Mouse (Mus musculus) WW6 (cell line): Measurements from ENCODE around the gene Lpar3.

Experiments used
- DNase-seq: peaks from one replicate; pipeline ENCODE4 v3.0.0-alpha.2; 2013; ENCODE audit warnings: low read depth, low spot score

Gene Lpar3

DNA sequence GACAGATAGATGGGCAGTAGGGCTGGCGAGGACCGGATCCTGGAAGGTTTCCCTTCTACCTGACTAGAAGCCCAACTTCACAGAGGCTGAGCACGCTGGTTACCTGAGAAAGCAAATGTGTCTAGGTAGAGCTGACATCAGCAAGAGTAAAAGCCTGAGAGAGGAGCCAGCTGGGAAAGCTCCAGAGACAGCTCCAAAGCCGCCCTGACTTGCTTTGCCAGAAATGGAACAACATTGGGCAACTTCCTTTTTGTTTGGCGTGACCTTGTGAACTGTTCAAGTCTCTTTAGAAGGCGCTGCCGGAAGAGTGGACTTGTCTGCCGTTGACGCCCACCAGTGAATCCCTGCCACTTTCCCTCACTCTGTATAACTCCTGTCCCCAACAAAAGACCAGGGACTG lies 39.4 kb downstream of the Lpar3 start:
- DNase-seq, result no peak

DNA sequence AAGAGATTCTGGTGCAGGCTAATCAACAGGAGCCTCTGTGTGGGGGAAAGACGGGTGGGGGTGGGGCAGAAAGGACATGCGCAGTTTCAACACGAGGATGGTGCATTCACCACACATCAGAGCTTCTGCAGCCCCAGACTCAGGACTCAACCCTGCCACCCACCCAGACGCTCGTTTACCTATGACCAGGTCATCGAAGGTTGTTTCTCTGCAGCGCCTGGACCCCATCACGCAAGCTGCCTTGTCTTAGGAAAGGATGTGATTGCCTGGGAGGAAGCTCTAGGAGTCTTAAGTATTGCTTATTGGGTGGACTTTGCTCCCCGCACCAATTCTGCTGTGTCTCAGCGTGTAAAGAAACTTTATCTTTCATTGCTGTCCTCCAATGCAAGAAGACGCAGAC lies 40.1 kb downstream of the Lpar3 start:
- no peak for DNase-seq

DNA sequence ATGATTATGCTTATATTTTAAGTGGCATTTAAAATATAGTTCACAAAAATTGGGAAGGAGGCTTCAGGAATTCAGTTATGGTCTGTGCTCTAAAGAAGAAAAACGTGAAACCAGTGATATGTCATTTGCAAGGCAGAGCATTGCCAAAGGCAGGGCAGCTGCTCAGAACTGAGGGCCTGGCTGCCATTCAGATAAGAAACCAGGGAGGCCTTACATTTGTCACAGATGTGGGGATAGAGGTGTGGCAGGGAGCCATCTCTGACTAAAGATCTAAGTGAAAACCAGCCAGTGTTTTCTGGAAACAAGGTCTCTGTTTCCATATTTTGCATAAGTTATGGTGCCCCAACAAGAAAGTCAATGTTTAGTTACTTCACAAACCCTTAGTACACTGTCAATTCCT lies 41.8 kb downstream of the Lpar3 start:
- DNase-seq, result no peak

DNA sequence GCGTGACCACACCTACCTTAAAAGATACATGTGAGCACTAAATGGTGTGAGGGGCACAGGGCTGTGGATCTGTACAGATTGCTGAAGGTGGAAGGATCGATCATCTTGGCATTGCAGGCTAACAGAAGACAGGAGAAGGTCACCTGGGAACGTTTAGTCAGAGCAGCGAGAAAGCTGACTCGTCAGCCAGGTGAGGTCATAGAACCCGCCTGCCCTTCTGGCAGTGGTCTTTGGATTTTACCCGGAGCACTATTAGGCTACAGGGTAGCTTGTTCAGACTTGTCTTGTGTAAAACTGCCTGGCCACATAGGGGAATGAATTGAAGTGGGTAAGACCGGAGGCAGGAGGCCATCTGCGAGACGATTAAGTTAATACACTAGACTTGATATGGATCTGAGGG lies 43.4 kb downstream of the Lpar3 start:
- DNase-seq, result no peak

DNA sequence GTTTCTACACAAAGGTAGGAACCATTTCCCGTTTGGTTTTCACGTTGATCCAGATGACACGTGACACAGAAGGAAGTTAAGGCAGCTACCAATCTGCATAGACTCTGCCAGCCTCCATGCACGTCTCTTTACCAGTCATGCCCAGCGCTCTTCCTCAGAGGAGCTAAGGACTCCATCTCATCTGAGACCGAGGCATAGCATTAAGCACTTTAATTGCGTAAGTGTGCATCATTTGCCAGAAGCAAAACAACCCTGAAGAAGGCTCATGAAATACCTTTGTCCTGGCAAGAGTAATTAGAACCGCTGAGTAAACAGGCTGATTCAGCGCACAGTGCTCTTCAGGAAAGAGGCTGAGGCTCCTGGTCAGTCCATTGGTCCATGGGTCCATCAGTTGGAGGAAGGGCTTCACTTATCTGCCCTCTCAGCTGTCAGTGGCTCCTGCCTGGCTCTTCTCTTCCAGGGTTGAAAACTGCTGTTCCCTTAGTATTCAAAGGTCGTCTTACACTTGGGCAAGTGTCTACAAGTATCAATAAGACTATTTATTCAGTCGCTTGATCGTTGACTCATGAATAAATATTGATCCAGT lies 44.9 kb downstream of the Lpar3 start:
- DNase-seq, result no peak

DNA sequence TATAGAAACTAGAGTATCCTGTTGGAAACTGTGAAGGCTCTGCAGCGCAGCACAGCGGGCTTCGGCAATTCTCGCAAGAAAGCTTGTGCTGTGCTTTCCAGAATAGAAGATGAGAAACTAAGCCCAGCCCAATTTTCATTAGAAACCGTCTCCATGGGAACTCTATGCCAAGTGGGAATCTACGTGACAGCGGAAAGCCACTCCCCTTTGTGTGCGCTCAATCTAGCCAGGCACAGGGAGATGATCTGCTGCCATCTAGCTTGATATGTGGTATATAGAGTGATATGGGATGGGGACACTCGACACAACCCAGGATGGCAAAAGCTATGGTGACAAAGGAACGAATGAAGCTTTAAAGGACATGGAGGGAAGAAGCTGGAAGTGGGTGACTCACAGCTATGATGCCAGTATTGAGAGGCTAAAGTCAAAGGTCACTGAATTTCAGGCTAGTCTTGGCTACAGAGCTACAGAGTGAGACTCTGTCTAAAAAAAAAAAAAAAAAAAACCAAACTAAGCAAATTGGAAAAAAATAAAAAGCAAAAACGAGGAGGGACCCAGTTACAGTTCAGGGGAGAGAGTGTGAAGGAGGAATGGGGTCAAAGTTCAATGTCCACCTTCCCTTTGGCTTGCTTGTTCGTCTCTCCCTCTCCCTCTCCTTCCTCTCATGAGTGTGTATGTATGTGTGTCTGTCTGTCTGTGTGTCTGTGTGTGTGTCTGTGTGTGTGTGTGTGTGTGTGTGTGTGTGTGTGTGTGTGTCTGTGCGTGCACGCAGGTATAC lies 47.5 kb downstream of the Lpar3 start:
- no peak for DNase-seq

DNA sequence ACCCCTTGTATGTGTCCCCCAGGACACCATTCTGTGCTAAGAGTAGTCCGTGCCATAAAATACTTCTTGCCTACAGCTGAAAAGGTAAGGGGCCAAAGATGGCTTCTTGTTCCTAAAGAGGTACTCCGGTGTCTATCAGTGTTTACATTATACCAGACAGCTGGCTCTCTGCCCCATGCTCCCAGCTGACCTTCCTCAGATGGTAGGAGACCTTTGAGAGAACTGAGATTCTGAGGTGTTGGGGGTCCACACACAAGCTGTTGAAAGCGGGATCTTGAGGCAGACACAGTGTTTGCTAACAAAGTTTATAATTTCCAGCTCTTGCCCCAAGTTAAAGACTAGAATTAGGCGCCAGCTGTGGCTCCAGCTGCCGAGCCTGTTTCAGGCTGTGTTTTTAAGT lies 53.7 kb downstream of the Lpar3 start:
- DNase-seq, result no peak

DNA sequence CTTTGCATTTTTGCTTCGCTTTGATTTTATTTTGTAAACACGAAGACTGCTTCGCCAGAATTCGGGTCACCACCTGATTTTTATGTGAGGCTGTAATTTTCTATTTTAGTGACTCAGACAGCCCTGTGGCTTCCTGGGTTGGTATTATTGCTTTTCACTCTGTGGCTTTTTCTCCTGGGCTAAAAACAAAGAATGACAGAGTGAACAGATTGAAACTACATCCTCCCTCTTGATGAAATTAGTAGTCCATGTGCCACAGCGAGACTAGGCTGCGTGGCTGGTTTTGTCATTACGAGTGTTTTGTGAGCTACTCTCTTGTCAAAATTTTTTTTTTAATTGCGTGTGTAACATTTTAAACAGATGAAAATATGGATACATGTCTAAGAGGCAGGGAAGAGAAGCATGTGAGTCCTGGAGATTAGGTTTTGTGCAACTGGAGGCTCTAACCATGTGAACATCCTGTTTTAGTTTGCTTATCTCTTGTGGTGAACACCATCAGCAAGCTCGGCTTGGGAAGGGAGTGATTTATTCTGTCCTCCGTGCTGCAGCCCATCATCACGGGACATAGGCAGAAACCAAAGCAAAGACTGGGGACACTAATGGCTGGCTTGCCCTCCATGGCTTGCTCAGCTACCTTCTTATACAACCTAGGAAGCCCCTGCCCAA lies 54.7 kb downstream of the Lpar3 start:
- DNase-seq, result no peak

DNA sequence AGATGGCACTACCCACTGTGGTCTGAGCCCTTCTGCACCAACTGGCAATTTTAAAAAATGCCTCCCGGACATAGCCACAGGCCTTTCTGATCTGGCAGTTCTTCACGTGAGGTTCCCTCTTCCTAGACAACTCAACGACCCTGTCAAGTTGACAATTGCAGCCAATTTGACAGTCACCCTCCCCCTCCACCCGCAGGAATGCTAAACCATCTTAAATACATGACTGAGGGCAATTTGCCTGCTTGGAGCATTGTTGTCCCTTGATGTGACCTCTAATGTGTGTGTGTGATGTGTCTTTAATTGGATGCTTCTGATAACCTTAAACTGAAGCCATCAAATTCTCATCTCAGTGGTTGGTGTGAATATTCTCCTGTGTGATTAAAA lies 55.3 kb downstream of the Lpar3 start:
- no peak for DNase-seq

DNA sequence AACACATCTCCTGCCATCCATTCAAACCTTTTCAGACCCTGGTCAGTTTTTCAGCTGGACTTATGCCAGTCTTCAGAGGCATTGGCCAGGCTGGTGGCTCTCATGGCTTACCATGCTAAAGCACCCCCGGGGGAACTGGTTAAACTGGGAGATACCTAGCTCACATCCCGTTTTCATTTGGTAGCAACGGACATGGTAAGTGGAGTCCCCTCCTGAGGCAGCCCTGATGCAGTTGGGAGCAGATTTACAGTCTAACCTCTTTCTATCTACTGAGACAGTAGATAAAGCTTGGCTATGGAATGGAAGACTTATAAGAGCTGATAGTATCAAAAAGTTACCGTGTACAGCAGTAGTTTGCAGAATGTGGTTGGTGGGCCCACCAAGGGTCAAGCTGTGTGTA lies 56.2 kb downstream of the Lpar3 start:
- no peak for DNase-seq

DNA sequence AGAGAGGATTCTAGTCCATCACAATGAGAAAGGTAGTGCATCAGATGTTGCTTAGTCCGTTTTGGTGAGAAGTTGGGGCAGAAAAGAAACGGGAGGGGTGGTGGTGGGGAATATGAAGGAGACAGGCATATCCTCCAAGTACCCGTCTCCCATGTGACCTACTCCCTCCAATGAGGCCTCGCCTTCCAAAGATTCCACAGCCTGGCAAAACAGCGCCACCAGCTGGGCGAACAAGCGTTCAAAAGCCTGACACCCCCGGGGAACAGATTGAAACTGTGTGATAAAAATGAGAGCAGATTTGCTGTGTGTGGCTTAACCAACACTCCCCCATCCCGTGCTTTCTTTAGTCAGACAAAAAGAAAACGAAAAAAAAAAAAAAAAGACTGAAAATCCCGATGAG lies 56.7 kb downstream of the Lpar3 start:
- no peak for DNase-seq

DNA sequence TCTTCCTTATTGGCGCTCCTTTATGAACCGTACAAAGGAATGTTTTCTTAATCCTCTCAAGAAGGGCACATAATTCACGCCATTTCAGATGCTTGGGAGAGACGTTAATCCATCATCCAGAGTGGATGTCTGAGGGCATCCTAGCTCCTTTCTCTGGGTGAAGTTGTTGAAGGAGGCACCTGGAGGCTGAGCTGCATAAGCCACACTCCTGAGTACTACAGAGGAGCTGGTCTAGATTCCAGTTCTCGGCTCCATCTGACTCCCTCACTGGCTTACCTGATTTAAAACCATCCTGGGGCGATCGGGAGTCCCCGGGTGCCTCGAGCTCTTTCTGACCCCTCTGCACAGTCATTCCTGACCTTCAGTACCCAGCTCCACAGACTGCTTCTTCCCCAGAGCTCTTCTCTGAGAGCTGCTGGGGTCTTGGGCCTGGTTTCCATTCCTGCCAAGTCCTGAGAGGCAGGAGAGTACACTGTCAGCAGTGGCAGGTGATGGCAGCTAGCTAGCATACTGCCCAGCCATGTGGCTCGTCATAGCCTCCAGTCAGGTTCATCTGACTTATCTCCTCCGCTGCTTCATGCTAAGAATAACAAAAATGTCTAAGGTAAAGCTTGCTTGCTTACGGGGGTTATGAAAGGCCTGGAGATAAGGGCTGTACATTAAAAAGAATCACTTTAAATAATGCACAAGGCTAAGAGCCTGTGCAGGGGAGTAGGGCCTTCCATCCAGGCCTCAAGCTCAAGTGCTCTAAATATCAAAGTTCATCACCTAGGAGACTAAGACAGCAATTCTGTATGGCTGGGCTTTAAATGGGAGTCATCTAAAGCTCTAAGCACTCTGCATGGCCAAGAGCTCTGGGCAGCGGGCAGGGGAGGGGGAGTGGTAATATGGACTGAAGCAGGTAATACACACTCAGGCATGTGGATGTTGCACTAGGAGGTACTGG lies 57.7 kb downstream of the Lpar3 start:
- no peak for DNase-seq

DNA sequence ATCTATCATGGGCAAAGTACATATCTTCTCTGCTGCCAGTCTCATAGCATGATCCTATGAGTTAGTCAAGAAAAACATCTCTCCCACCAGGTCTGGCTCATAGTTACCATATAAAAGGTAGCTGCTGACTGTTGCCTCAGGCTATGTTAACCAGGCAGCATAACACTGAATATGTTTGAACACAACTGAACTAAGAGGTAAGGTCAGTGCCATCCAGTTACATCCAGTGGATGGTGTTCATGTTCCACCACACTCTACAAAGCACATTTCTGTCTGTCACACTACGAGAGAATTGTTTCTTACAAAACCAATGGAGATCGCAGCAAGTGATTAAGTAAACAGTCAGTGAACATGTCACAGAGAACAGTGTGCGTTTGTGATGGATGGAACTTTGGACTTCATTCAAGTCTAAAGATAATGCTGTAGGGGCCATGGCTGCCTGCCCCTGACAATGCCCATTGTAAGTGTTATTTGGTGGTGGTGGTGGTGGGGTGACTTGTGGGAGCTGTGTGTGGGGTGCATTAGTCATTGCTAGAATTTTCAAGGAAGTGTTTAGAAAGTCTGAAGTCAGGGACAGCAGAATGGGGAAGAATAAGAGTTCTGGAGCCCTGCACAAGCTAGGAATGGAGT lies 63.1 kb downstream of the Lpar3 start:
- DNase-seq, result no peak

DNA sequence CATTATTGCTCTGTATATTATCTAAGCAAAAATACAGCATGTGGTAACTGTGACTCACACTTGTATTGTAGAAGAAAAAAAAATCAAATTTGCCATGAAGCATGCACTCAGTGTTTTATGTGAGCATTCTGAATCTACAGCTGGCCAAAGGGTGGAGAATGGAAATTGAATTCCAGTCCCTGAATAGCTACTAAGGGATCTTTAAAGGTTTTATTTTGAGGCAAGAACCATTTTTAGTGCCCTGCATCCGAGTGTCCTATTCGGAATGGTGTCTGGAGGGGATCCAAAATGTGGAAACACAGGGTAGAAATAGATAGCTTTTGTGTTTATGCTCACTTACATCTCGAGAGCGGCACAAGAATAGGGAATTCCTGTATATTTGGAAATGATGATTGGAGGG lies 65.4 kb downstream of the Lpar3 start:
- DNase-seq, result no peak

DNA sequence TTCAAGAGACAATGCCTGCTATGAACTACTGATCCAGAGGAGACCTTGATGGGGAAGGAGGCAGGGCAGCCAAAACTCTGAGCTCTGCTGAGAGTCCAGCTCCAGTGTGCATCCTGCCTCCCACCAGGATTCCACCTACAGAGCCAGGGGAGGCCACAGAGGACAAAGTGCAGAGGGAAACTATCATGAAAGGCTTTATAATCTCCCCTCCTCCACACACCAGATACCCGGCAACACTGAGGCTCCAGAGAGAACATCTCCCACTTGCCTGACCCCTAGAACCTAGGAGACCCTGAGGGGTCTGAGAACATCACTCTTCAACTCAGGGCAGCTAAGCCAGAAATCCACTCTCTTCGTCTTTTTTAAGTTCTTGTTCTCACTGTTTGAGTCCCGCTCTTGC lies 71.2 kb downstream of the Lpar3 start:
- no peak for DNase-seq

DNA sequence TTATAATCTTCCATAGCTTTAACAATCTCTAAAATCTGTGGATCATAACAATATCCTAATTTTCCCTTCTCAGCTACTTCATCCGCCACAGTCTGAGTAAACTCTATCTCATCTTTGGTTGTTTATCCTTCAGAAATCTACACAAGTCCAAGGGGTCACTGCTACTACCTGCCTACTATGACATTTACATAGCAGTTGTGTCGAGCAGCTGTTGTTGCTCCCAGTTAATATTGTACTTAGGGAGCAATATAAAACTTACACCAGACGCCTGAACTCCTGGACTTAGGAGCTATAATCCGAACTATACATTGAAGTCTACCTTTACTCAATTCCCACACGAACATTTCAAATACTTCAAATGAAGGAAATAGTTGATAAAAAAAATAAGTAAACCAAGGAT lies 71.8 kb downstream of the Lpar3 start:
- DNase-seq, result no peak

DNA sequence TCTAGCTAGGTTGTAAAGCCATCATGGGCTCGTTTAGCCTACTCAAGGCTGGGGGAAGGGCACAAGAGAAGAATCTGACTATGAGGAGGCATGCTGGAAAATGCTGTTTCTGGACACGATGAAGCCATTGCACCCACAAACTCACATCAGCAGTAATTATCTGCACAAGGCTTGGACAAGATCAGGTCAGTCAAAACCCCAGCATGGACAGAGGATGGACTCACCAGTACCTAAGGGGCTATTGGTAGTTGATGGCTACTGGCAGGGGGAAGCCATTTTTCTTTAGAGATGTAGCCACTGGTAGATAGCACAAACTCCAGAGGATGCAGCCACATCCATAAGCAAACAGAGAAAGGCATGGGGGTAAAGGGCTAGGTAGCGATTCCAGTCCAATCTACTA lies 81.7 kb downstream of the Lpar3 start:
- DNase-seq, result no peak

DNA sequence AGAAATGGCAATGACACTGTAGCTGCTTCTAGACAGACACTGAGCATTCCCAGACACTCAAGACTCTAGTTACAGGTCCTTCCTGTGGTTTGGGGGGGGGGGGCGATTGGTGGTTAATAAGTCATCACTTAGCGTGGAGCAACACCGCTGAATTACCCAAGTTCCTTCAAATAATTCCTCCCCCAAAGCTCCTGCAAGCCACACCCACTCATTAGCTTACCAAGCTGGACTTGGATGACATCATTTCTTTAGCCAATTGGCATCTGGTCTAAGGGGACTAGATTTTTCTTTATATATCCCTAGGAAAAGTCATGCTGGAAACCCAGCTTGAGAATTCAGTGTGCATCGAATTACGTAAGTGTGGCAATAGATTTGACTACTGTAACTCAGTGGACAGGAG lies 82.4 kb downstream of the Lpar3 start:
- no peak for DNase-seq

DNA sequence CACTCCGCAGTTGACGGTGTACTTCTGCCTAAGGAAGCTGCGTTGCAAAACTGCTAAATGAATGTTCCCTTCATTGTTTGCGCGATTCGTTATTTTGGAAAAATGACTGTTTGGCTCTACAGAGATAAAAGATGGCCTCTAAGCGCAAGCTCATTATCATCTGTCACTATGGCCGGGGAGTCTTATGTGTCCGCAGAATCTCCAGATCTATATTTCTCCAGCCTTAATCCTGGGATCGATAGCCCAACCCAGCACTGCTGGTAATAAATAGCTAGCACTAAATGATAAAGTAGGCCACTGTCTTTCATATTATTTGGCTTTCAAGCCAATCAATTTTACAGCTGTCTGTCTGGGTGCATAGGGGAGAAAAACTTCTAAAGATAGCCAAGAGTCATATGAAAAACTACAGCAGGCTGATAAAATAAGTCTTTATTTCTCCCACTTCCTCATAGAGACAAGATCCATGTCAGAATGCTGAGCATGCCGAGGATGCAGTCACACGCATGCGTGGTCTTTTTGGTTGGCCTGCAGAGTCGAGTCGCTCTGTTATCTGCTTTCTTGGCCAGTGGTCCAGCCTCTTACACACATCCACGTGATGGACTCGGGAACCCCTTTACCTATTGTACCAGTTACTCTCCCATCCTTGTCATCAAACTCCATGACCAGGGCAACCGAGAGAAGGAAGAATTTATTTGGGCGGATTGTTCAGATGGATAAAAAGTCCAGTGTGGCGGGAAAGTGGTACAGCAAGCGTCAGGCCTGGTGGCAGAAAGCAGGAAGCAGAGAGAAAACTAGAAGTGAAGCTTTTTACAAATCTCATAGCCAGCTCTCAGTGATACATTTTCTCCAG lies 84.0 kb downstream of the Lpar3 start:
- no peak for DNase-seq

DNA sequence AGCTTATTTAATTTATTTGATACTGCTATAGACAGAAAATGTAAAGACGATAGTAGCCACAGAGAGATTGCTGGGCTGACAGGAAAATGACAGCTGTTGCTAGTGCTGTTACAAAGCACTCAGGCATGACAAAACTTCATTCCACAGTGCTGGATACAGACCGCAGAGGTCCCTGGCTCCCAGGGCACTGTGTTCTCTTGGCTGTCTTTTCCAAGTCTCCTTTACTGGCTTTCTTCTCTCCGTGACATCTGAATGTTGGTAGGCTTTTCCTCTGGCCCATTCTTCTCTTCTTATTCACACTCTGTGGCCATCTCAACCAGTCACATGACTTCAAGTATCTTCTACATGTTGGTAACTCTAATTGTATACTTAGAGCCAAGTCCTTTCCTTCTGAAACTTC lies 86.6 kb downstream of the Lpar3 start:
- DNase-seq, result no peak

DNA sequence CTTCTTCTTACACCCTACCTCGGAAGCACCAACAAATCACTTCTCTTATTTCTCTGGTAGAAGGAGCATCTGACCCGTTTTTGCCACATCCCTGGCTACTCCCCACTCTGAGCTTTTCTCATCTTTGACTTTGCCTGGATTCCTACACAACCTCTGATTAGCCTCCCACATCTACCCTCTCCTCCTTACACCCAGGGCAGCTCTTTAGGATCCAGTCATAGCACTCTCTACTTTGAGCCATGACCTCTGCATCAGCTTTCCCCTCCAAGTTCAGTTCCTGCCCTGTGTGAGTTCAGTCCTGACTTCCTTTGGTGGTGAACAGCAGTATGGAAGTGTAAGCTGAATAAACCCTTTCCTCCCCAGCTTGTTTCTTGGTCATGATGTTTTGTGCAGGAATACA lies 87.1 kb downstream of the Lpar3 start:
- DNase-seq, result no peak
